Mouse (Mus musculus): ENCODE measurements at regions not wholly inside any gene's neighbourhood (a gene's known extent, or its start where the extent isn't known, plus 50 kb on each side); places are given as distances from the start of the nearest gene placed in this dataset.

- no peak for DNase-seq (ENCODE audit: low spot score in 2 of 2)
These were observed 514.1 kb upstream of the Zfp462 start for GRCm38 (mm10) chr4:54430789-54431188.

DNA sequence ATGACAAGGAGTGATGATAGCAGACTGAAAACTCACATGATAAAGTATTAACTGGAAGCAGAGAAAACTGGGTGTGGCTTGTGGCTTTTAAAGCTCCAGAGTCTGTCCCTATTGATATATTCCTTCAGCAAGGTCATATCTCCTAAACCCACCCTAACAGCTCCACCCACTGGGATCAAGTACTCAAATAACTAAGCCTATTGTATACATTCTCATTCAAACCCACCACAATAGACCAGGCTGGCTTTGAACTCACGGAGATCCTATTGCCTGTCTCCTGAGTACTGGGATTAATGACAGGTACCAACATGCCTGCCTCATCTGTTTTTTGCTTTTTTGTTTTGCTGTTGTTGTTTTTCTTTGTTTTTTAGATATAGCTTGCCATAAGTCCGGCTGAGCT is 484.3 kb upstream of the Zfp462 start:
- DNase-seq (ENCODE audit: low spot score in 2 of 2), result no peak

DNA sequence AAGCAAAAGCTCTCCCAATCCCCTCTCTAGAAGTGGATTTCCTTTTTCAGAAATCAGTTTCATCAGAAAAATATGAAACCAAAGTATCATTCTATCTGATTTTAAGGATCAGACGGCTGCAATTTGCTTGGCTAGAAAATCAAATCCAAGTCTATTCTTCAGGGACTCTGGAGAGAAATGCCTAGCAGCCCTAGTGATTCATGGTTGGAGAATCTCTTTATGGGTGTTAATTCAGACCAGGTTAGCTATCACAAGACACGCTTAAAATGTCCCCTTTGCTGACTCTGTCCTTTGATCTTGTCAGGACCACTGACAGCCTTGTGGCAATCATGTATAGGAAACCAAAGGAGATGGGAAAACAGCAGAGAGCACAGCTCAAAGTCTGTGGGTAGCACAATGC is 475.7 kb upstream of the Zfp462 start:
- DNase-seq (ENCODE audit: low spot score in 2 of 2), result no peak

DNA sequence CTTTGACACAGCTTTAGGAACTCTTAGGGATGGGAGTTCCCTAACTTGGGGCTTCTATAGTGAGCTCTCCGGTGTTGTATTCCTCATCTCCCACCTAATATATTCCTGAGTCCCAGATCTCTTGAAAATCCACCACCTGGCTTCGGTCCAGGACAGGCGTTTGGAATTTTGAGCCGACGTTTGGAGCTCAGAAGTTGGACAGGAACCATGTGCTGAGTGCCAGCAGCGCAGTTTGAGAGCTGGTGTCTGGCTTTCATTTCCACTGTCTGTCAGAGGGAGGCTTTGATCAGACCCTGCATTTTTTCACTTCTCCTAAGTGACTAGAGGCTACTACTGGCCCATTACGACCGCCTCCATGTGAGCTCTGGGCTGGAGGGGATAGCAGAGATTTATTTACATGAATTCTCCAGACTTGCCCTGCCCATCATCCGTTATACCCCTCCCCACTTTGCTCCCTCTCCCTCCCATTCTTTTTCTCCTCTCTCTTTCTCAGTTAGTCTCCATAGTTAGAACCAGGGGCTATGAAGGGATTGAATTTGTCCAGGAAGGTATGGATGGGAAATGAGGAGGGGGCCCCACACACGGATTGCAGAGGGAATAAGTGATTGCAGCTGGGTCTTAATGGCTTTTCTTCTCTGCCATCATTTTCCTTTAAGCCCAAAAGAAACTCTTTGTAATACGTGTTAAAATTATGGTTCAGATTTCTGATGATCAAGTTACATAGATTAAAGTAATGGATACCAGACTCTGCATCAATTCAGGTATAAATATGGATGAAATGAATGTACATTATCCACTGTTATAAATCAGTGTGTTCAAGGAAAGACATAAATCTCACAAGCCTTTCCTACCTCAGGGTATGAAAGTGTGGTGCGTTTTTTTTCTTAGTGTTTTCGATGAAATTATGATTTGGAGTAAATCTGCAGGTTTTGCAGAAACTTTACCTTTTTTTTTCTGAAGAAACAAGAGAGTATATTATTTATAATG is 474.5 kb upstream of the Zfp462 start:
- DNase-seq (ENCODE audit: low spot score in 2 of 2), result peak in 1 of 2 experiments; percentile 32

GRCm38 (mm10) chr4:54471009-54471408 is 473.8 kb upstream of the Zfp462 start:
- no peak for DNase-seq (ENCODE audit: low spot score in 2 of 2)

GRCm38 (mm10) chr4:54481766-54482165 is 463.1 kb upstream of the Zfp462 start:
- no peak for DNase-seq (ENCODE audit: low spot score in 2 of 2)

GRCm38 (mm10) chr4:54493074-54493473 is 451.8 kb upstream of the Zfp462 start:
- DNase-seq (ENCODE audit: low spot score in 2 of 2), result no peak

GRCm38 (mm10) chr4:54497312-54497994 is 447.4 kb upstream of the Zfp462 start:
- no peak for DNase-seq (ENCODE audit: low spot score in 2 of 2)

DNA sequence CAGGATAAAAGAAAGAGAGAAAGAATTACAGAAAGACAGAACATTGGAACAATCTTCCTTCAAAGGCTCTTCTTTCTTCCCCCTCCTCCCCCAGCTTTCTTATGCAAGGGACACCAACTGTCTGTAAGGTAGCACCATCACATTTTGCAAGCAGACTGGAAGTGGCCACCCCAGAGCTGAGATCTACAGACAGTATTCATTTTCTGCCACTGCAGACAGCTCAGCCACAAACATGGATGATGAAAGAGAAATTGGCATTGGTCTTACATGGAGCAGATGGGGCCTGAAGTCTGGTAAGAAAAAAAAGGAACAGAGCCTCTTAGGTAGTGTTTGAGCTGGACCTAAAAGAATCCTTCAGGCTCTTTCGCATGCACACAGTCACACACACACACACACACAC is 428.9 kb upstream of the Zfp462 start:
- DNase-seq (ENCODE audit: low spot score in 2 of 2), result no peak

GRCm38 (mm10) chr4:54523283-54523682 is 421.6 kb upstream of the Zfp462 start:
- DNase-seq (ENCODE audit: low spot score in 2 of 2), result no peak

DNA sequence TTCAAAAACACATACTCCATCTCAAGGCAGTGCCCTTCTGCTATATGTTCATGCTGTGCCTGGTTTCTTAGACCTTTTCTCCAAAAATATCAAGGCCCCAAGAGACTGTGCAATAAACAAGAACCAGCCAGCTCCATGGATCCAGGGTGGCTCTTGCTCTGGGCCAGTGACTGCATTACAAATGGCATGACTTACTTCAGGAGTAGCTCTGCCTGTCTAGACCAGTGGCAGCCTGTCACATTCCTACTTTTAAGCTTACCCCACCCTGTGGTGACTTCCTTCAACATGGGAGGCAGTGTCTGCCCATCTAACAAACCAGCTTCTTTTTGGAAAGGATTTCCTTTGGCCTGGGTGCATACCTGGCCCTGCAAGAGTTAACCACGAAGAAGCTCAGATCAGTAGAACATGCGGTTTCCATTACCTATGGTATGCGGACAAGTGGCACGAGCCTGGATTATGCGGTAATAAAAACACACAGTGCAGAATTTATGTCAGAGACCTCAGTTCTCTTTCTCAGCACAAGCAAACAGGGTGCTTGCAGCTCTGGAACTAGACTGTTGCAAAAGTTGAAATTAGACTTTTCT is 418.8 kb upstream of the Zfp462 start:
- DNase-seq (ENCODE audit: low spot score in 2 of 2), result no peak

DNA sequence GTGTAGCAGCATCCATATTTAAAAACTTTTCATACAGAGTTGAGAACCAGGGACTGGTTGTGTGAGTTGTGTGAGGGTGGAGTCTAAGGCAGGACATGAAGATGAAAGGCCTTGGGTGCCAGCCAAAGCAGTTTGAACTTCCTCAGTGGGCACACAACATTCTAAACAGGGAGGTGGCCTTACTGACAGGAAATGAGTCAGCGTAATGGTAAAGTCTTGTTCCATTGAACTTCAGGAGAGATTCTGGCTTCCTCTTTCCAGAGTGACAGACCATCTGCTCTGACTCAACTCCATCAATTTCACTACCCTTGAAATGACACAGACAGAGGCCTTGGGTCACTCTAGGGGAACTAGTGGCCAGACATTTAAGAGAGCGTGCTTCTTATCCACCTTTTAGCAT is 417.2 kb upstream of the Zfp462 start:
- no peak for DNase-seq (ENCODE audit: low spot score in 2 of 2)

GRCm38 (mm10) chr4:54531739-54532138 is 413.1 kb upstream of the Zfp462 start:
- no peak for DNase-seq (ENCODE audit: low spot score in 2 of 2)

DNA sequence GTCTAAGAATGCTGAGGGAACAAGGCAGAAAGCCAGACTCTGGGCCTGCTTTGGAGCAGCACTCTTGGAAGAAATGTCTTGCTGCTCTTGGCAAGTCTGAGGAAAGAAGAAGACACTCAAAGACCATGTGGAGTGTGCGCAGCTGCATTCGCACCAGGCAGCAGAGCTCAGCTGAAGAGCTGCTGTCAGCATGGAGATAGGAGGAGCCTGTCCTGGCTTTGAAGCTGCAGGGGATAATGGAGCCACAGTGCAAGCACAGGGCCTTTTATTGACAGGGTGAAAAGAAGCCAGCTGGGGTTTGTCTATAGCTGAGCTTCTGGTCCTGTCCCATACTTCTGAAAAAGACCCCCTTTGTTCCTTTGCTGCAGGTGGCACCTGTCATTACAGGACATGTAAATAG is 411.0 kb upstream of the Zfp462 start:
- no peak for DNase-seq (ENCODE audit: low spot score in 2 of 2)

GRCm38 (mm10) chr4:54552864-54553618 is 391.8 kb upstream of the Zfp462 start:
- no peak for DNase-seq (ENCODE audit: low spot score in 2 of 2)

- no peak for DNase-seq (ENCODE audit: low spot score in 2 of 2)
These were observed 381.8 kb upstream of the Zfp462 start for GRCm38 (mm10) chr4:54563075-54563474.

GRCm38 (mm10) chr4:54573185-54573584 is 371.7 kb upstream of the Zfp462 start:
- no peak for DNase-seq (ENCODE audit: low spot score in 2 of 2)

- no peak for DNase-seq (ENCODE audit: low spot score in 2 of 2)
These were observed 357.7 kb upstream of the Zfp462 start for GRCm38 (mm10) chr4:54587197-54587596.

DNA sequence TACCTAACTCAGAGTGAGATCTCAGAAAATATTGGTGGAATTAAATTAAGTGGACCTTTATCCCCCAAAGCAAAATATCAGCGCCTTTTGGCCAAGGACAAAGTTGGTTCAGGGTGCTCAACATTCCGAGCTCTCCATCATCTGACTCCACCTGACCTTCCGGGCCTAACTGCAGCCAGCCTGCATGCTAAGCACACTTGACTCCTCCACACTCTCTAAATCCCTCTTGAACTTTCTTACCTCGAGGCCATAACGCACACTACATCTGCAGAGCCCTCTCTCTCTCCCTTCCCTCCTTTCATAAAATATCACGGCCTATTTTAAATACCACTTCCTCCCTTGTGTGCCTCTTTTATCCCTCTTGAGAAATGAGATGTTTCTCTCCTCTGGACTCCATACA is 356.1 kb upstream of the Zfp462 start:
- no peak for DNase-seq (ENCODE audit: low spot score in 2 of 2)

DNA sequence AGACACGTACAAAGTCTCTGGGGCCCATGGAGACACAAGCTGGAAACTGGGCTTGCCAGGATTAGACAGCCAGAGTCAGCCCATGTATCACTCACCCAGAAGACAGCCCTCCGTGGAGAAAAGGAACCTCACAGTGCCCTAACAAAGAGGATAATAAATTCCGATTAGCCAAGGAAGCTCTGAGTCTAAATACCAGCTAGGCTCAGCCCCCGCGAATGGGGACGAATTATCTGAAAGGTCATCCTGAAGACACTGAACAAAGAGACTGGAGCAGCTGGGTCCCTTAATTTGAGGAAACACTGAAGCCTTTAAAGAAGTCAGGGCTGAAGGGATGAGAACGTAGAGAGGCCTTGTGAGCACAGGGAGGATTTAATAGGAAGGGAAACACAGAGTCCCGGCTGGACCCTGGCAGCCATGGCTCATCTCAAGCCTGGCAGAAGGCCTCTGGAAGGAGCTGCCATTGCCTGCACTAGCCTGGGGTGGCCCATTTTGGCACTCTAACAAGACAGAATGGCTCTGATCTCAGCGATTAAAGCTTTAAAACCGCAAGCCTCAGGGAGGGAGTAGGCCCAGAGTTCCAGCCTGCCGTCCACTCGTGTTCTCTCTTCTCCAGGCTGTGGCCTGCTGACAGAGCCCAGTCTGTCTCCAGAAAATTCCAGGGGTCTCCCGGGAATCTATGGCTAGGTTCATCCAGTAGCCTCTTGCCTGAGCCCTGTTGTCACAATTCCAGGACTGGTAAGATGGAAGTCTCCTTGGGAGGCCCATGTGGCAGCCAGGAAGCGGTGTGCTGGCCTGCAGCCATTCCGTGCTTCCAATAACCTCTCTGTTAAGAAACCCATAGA is 343.0 kb upstream of the Zfp462 start:
- DNase-seq (ENCODE audit: low spot score in 2 of 2), result no peak

Data from urinary bladder, postnatal 4 days (tissue).